Mouse (Mus musculus) adrenal gland, adult 18-20 months (tissue): Measurements from ENCODE around the gene Chuk. TPM values are rescaled to one million over a fixed set of nuclear protein-coding genes. Genes with fewer than 3 reads are reported as not detected.

Experiments used
- DNase-seq, 2 experiments: peaks; one replicate each; pipeline ENCODE4 v3.0.0; 2021 to 2022; ENCODE audit warnings: low spot score in 2 of 2
- long read RNA-seq, 2 experiments: library from polyadenylated mRNA; stranded (forward); transcript quantifications; one replicate each; pipeline ENCODE4 v2.0.0; 2021
- total RNA-seq, 2 experiments: library from RNA; stranded (reverse); gene quantifications; 1 replicate in 1 of 2; 2 replicates in 1 of 2; pipeline ENCODE4 v1.2.3; 2021

Chuk gene
- 10 to 100 TPM; 44.5 to 94.4 TPM for total RNA-seq
- long read RNA-seq, experiment 1, transcript Chuk-202 (21 exons, 3,481 nt): minor isoform, 8 of 30 reads
- long read RNA-seq, experiment 1, transcript Chuk-201 (21 exons, 3,502 nt): major isoform, 12 of 30 reads
- long read RNA-seq, experiment 1, partial matches to known transcripts: 1 of 30 reads
- long read RNA-seq, experiment 1, other reads (novel, unspliced or antisense): 9 of 30 reads
- long read RNA-seq, experiment 2, transcript Chuk-207 (16 exons, 2,337 nt): minor isoform, 9 of 161 reads
- long read RNA-seq, experiment 2, transcript Chuk-202 (21 exons, 3,481 nt): minor isoform, 20 of 161 reads
- long read RNA-seq, experiment 2, transcript Chuk-201 (21 exons, 3,502 nt): major isoform, 109 of 161 reads
- long read RNA-seq, experiment 2, partial matches to known transcripts: 11 of 161 reads
- long read RNA-seq, experiment 2, other reads (novel, unspliced or antisense): 12 of 161 reads

GRCm38 (mm10) chr19:44106831-44107660, at the start of gene Chuk:
Gene Chuk, minus strand, starts transcription at chr19:44107480.
- DNase-seq: peak; percentile 93 to 96

GRCm38 (mm10) chr19:44157005-44157404, 49.7 kb upstream of the Chuk start:
- no peak for DNase-seq

GRCm38 (mm10) chr19:44153781-44154180, 46.5 kb upstream of the Chuk start:
- DNase-seq: no peak

GRCm38 (mm10) chr19:44148991-44149390, 41.7 kb upstream of the Chuk start:
- DNase-seq: no peak

GRCm38 (mm10) chr19:44148345-44148744, 41.1 kb upstream of the Chuk start:
- DNase-seq: no peak

GRCm38 (mm10) chr19:44146951-44147350, 39.7 kb upstream of the Chuk start:
- no peak for DNase-seq

- DNase-seq: no peak
Observed at GRCm38 (mm10) chr19:44146568-44146879, 39.2 kb upstream of the Chuk start.

GRCm38 (mm10) chr19:44145702-44146567, 38.7 kb upstream of the Chuk start, which contains the start of gene Bloc1s2:
Gene Bloc1s2, minus strand, starts transcription at chr19:44146446.
- peak; percentile 87 to 89 for DNase-seq

- no peak for DNase-seq
Observed at GRCm38 (mm10) chr19:44144366-44144765, 37.1 kb upstream of the Chuk start.

GRCm38 (mm10) chr19:44135960-44136485, 28.7 kb upstream of the Chuk start:
- DNase-seq: no peak

- DNase-seq: peak; percentile 83 to 85
Observed at GRCm38 (mm10) chr19:44135072-44135959, 28.0 kb upstream of the Chuk start, which contains the start of gene Cwf19l1. Gene Cwf19l1, minus strand, starts transcription at chr19:44135876.

GRCm38 (mm10) chr19:44132917-44133316, 25.6 kb upstream of the Chuk start:
- no peak for DNase-seq

- DNase-seq: no peak
Observed at GRCm38 (mm10) chr19:44128560-44128959, 21.3 kb upstream of the Chuk start.

GRCm38 (mm10) chr19:44127729-44128497, 20.6 kb upstream of the Chuk start:
- DNase-seq: no peak

GRCm38 (mm10) chr19:44121137-44121536, 13.9 kb upstream of the Chuk start:
- DNase-seq: no peak

GRCm38 (mm10) chr19:44120686-44121085, 13.4 kb upstream of the Chuk start:
- DNase-seq: peak in 1 of 2 experiments; percentile 30

- no peak for DNase-seq
Observed at GRCm38 (mm10) chr19:44117793-44118192, 10.5 kb upstream of the Chuk start.

GRCm38 (mm10) chr19:44111706-44112105, 4.4 kb upstream of the Chuk start:
- DNase-seq: no peak

GRCm38 (mm10) chr19:44110356-44110755, 3.1 kb upstream of the Chuk start:
- DNase-seq: no peak
